Mouse (Mus musculus): ENCODE measurements around the gene Gfm2. TPM values are rescaled to one million over a fixed set of nuclear protein-coding genes. Genes with fewer than 3 reads are reported as not detected.

Gene Gfm2
- total RNA-seq, 2 experiments from 2014 or later, result 22.4 to 26.4 TPM

GRCm38 (mm10) chr13:97184656-97185055 is 46.9 kb downstream of the Gfm2 start:
- intact Hi-C loops (cut with DNase I), result no loop called here
- DNase-seq (ENCODE audit: low spot score in 2 of 2), result no peak

GRCm38 (mm10) chr13:97186346-97186745 is 48.6 kb downstream of the Gfm2 start:
- intact Hi-C loops (cut with DNase I), result no loop called here
- DNase-seq (ENCODE audit: low spot score in 2 of 2), result no peak

GRCm38 (mm10) chr13:97187693-97188092 is 50.0 kb downstream of the Gfm2 start:
- intact Hi-C loops (cut with DNase I), result no loop called here
- peak in 1 of 2 experiments; percentile 57 for DNase-seq (ENCODE audit: low spot score in 2 of 2)

- intact Hi-C loops (cut with DNase I), result no loop called here
- DNase-seq (ENCODE audit: low spot score in 2 of 2), result no peak
Measured at GRCm38 (mm10) chr13:97192649-97193048, 54.9 kb downstream of the Gfm2 start.

- peak; percentile 56 to 76 for DNase-seq (ENCODE audit: low spot score in 2 of 2)
- intact Hi-C loops (cut with DNase I), result no loop called here
Measured at GRCm38 (mm10) chr13:97193420-97193819, 55.7 kb downstream of the Gfm2 start.

GRCm38 (mm10) chr13:97196186-97196924 is 58.6 kb downstream of the Gfm2 start:
- intact Hi-C loops (cut with DNase I), result no loop called here
- DNase-seq (ENCODE audit: low spot score in 2 of 2), result no peak

GRCm38 (mm10) chr13:97196925-97197218 is 59.1 kb downstream of the Gfm2 start:
- no peak for DNase-seq (ENCODE audit: low spot score in 2 of 2)
- intact Hi-C loops (cut with DNase I), result no loop called here

GRCm38 (mm10) chr13:97197932-97198562 is 60.3 kb downstream of the Gfm2 start, which contains the start of gene Hexb:
Gene Hexb, minus strand, starts transcription at chr13:97198357.
- intact Hi-C loops (cut with DNase I), result no loop called here

GRCm38 (mm10) chr13:97199123-97199522 is 61.4 kb downstream of the Gfm2 start:
- intact Hi-C loops (cut with DNase I), result no loop called here
- no peak for DNase-seq (ENCODE audit: low spot score in 2 of 2)

More at GRCm38 (mm10) chr13:97197932-97198562, 60.3 kb downstream of the Gfm2 start, which contains the start of gene Hexb:
- peak; percentile 85 to 91 for DNase-seq (ENCODE audit: low spot score in 2 of 2)

GRCm38 (mm10) chr13:97201076-97201475 is 63.3 kb downstream of the Gfm2 start:
- intact Hi-C loops (cut with DNase I), result no loop called here
- DNase-seq (ENCODE audit: low spot score in 2 of 2), result no peak

- intact Hi-C loops (cut with DNase I), result no loop called here
Measured at GRCm38 (mm10) chr13:97201896-97202295, 64.2 kb downstream of the Gfm2 start.

GRCm38 (mm10) chr13:97205052-97205701 is 67.4 kb downstream of the Gfm2 start:
- DNase-seq (ENCODE audit: low spot score in 2 of 2), result peak; percentile 84 to 95
- intact Hi-C loops (cut with DNase I), result no loop called here

More at GRCm38 (mm10) chr13:97201896-97202295, 64.2 kb downstream of the Gfm2 start:
- no peak for DNase-seq (ENCODE audit: low spot score in 2 of 2)

GRCm38 (mm10) chr13:97206046-97206445 is 68.3 kb downstream of the Gfm2 start:
- DNase-seq (ENCODE audit: low spot score in 2 of 2), result no peak
- intact Hi-C loops (cut with DNase I), result no loop called here

GRCm38 (mm10) chr13:97207472-97208111 is 69.9 kb downstream of the Gfm2 start:
- intact Hi-C loops (cut with DNase I), result no loop called here
- DNase-seq (ENCODE audit: low spot score in 2 of 2), result no peak

GRCm38 (mm10) chr13:97208112-97208478 is 70.4 kb downstream of the Gfm2 start:
- no peak for DNase-seq (ENCODE audit: low spot score in 2 of 2)
- intact Hi-C loops (cut with DNase I), result no loop called here

GRCm38 (mm10) chr13:97208500-97209010 is 70.8 kb downstream of the Gfm2 start:
- no peak for DNase-seq (ENCODE audit: low spot score in 2 of 2)
- intact Hi-C loops (cut with DNase I), result no loop called here

GRCm38 (mm10) chr13:97214583-97215268 is 77.0 kb downstream of the Gfm2 start:
- intact Hi-C loops (cut with DNase I), result no loop called here

GRCm38 (mm10) chr13:97215563-97215962 is 77.8 kb downstream of the Gfm2 start:
- intact Hi-C loops (cut with DNase I), result no loop called here
- DNase-seq (ENCODE audit: low spot score in 2 of 2), result no peak

More at GRCm38 (mm10) chr13:97214583-97215268, 77.0 kb downstream of the Gfm2 start:
- DNase-seq (ENCODE audit: low spot score in 2 of 2), result no peak

GRCm38 (mm10) chr13:97216196-97216595 is 78.5 kb downstream of the Gfm2 start:
- DNase-seq (ENCODE audit: low spot score in 2 of 2), result no peak
- intact Hi-C loops (cut with DNase I), result no loop called here

All from left cerebral cortex, postnatal 25 days (tissue).